Mouse (Mus musculus): ENCODE measurements around the gene Ndufa6.

The Ndufa6 gene

DNA sequence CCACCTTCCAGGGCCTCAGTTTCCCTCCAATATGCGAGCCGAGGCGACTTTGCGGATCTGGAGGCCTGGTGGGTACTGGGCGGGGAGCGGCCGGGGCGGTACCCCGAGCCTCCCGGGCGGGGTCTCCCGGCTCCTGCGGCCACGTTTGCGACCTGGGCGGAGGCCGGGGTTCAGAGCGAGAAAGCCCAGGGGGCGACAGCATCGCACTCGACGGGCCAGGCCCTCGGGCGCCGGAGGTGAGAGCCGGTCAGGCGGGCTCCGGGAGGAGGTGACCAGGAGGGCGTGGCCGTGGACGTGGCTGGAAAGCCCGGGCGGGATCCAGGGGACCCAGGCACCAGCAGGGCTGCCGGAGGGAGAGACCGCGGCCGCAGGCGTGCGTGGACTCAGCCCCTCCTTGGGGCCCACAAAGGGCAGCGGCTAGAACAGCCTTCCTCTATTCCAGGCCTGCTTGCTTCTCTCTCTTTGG is 13.1 kb downstream of the Ndufa6 start:
- peak; percentile 55 for DNase-seq (ENCODE audit: low spot score)

GRCm38 (mm10) chr15:82340414-82341035 is 13.6 kb downstream of the Ndufa6 start:
- DNase-seq (ENCODE audit: low spot score), result no peak

DNA sequence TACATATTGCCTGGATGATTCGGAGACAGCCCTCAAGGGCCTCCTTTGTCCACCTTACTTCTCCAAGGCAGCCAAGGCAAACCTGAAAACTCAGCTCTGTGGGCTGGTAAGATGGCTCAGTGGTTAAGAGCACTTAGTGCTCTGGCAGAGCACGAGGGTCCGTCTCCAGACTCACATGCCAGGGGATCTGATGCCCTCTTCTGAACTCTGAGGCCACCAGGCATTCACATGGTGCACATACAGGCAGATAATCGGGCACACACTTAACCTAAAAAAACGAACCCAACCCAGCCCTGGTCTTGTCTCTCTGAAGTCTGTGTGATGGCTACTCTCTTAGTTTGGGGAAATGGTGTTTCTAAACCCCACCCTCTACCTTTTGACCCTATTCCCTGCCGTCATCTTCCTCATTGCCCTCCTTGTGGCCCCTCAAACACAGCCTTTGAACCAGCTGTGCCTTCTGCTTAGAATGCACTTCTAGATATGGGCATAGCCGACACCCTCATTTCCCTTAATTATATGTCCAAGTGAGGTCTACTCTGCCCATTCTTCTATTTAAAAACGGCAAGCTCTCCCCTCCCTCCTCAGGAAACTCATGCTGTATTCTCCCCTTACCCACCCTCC is 14.4 kb downstream of the Ndufa6 start:
- DNase-seq (ENCODE audit: low spot score), result no peak

- no peak for DNase-seq (ENCODE audit: low spot score)
These were observed 15.0 kb downstream of the Ndufa6 start for GRCm38 (mm10) chr15:82339150-82339549.

- peak; percentile 96 for DNase-seq (ENCODE audit: low spot score)
These were observed 15.5 kb downstream of the Ndufa6 start, which contains the start of the genes Naga, Pheta2 and Smdt1 for GRCm38 (mm10) chr15:82338593-82339112. Gene Naga, minus strand, starts transcription at chr15:82338925. Gene Pheta2, plus strand, starts transcription at chr15:82338942. Gene Smdt1, plus strand, starts transcription at chr15:82338959.

GRCm38 (mm10) chr15:82337875-82338274 is 16.2 kb downstream of the Ndufa6 start:
- DNase-seq (ENCODE audit: low spot score), result no peak

- DNase-seq (ENCODE audit: low spot score), result no peak
These were observed 17.5 kb downstream of the Ndufa6 start for GRCm38 (mm10) chr15:82336629-82337028.

GRCm38 (mm10) chr15:82335194-82335593 is 18.9 kb downstream of the Ndufa6 start:
- DNase-seq (ENCODE audit: low spot score), result no peak

DNA sequence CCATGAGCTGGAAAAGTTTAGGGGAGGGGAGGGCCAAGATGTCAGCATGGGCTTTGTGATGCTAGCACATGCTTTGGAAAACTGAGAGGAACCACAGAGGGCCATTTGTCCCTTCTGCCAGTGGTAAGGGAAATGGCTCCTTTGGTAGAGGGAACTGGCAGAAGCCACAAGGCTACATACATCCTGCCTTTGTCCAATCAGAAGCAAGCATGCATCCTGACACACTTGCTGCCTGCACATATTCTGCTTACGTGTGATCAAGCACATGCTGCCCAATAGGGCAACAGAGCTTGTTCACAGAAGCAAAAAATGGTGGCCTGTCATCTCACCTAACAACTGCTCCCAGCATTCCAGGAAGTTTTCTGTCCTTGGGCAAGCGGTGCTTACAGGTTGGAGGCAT is 28.7 kb downstream of the Ndufa6 start:
- DNase-seq (ENCODE audit: low spot score), result no peak

- DNase-seq (ENCODE audit: low spot score), result no peak
These were observed 31.9 kb downstream of the Ndufa6 start for GRCm38 (mm10) chr15:82322195-82322594.

DNA sequence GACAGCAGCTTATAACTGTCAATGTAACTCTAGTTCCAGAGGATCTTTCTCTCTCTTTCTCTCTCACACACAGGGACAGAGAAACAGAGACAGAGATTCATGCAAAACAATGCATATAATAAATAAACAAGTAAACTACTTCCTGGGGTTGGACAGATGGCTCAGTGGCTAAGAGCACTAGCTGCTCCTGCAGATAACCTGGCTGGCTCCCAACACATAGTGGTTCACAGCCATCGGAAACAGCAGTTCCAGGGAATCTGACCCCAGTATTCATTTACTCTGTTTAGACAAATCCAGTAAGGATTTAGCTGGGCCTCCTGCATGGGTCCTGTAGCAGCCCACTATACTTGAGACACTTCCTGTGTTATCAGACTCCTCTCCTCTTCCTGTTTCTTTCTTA is 34.5 kb downstream of the Ndufa6 start:
- DNase-seq (ENCODE audit: low spot score), result no peak

DNA sequence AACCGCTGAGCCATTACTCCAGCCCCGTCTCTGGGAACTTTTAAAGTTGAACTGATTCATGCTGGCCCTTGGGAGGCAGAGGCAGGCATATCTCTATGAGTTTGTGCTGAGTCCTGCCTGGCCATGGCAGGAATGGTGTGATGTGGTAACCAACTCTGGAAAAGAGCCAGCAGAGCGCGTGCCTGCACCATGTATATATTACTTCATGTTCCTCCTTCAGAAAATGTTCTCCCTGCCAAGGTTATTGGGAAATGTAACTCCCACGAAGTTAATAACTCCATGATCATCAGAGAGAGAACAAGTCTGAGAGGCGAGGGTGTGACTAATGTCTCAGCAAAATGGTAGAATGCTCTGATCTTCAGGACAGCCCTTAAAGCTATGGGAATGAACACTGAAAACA is 36.3 kb downstream of the Ndufa6 start:
- no peak for DNase-seq (ENCODE audit: low spot score)

DNA sequence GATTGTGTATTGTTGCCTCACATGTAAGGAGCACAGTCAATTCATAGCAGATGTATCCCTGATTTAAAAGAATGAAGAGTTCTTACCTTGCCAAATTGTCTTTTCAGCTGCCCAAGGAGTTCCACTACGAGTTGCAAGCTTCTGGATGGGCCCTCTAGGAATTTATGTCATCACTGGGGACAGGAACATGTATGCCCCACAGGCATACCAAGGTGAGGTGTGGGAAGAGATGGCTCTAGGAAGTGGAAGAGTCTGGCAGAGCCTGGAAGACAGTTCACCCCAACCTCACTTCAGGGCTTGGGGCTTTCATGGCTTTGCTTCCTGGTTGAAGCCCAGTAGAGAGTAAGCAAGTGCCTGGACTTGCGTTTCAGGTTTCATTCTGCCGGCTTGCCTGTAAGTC is 45.7 kb downstream of the Ndufa6 start:
- DNase-seq (ENCODE audit: low spot score), result no peak

DNA sequence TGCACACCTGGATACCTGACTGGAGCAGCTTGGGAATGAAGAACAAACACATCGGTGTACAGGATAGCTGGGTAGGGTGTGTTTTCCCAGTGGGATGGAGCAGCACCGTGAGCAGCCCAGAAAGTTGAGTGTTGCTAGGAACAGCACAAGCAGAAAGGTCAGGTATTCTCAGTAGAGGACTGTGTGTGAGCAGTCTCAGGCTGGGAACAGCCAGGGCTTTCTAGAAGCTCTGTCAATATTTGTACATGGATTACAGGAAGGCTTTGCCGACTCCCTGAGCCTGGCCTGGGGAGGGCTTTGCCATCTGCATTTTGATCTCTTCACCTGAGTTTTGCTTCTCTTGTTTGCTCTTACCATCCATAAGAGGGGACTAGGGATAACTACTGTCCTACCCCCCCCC is 47.0 kb downstream of the Ndufa6 start:
- DNase-seq (ENCODE audit: low spot score), result no peak

All from retina, embryonic 14.5 days (tissue).